Mouse (Mus musculus): ENCODE measurements around the gene Sytl3. TPM values are rescaled to one million over a fixed set of nuclear protein-coding genes. Genes with fewer than 3 reads are reported as not detected.
A peak's percentile ranks its signal among the peaks of the same experiment; 100 is the strongest.

Sytl3 gene
- total RNA-seq, 2 experiments from 2014 or later = 0.33 to 0.39 TPM

DNA sequence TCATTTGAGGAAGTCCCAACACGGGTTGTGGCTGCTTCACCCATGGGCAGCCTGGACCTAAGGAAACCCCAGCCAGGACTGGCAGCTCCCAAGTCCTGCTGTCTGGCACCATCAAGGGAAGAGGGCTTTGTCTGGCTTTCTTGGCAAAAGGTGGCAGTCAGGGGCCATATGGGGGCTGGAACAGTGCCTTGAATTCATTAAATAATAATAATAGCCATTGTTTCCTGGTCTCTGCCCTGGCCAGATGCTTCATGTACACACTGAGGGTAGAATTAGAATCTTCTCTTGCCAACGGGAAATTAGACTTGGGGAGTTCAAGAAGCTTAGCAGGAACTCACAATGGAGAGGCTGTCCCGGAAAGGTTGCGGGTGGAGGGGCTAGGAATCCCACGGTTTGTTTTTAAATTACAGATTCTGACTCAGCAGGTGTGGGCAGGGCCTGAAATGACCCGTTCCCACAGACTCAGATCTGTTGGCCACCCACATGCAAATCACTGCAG is 70.4 kb downstream of the Sytl3 start:
- intact Hi-C loops (cut with DNase I; ENCODE audit: low total_unique reads) = no loop called here
- no peak for DNase-seq

DNA sequence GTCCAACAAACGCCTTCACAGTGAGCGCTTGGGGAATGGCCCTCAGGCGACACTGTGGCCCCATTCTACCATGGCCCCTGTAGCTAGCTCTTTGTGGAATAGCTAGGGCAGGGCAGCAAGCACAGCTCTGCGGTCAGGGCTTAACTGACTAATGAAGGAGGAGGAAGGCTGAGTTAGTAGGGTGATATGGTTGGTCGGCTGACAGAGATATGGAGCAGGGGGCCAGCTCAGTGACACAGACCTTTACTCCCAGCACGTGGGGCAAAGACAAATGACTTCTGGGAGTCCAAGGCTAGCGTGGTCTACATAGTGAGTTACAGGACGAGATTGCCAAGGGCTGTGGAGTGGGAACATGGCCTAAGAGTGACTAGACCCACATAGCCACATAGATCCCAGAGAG is 72.2 kb downstream of the Sytl3 start:
- DNase-seq = no peak
- intact Hi-C loops (cut with DNase I; ENCODE audit: low total_unique reads) = no loop called here

DNA sequence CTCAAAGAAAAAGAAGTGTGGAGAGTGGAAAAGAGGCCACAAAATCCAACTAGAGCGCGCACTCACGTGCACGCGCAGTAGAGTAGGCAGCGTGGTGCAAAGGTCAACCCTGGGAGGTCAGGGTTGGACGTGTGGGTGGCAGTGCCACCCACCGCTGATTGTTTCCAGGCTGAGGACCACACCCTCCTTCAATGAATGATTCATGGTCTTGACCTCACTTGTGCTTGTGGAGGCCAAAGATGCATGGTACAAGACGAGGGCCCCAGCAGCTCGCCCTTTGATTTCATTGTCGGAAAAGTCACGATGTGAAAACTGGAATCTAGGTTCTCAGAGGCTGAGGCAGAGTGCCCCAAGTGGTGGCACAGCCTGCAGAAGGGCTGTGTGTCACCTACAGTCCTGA is 72.7 kb downstream of the Sytl3 start:
- DNase-seq = no peak
- intact Hi-C loops (cut with DNase I; ENCODE audit: low total_unique reads) = no loop called here

DNA sequence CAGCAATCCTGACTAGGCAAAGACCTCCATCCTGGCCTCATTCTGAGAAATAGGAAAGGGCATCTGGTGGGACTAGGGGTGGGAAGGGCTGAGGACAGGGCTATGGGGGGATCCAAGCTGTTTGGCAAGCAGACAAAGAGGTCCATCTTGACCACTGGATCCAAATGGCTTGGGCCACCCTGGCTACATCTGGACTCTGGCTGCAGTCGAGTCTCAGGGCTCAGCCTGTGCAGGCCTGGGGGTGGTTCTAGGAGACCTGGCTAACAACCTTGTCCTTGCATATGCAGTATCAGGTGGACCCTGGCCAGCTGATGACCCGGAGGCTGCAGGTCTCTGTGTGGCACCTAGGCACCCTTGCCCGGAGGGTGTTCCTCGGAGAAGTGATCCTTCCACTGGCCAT is 73.8 kb downstream of the Sytl3 start:
- intact Hi-C loops (cut with DNase I; ENCODE audit: low total_unique reads) = no loop called here
- no peak for DNase-seq

DNA sequence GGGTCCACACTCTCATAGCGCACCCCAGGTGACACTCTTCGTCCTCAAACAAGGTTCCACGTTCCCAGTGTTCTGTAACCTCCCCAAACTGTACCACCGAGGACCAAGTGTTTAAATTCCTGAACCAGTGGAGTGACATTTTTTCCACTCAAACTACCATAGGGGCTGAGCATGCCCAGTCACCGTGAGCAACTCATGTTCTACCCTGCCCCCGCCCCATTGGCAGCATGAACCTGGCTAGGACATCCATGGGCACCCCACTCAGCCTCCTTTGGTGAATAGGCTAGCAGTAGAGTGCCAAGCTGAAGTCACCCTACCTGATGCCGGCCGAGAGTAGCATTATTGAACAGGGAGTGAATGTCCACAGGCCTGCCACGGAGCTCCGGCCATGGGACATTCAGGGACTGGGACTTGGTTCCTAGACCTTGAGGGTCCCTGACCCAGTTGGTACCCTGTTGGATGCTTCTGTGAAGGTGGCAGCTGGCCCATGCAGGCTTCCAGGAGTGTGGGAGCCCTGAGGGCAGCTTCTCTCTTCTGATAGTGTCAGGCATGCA is 74.5 kb downstream of the Sytl3 start:
- intact Hi-C loops (cut with DNase I; ENCODE audit: low total_unique reads) = no loop called here
- DNase-seq = no peak

DNA sequence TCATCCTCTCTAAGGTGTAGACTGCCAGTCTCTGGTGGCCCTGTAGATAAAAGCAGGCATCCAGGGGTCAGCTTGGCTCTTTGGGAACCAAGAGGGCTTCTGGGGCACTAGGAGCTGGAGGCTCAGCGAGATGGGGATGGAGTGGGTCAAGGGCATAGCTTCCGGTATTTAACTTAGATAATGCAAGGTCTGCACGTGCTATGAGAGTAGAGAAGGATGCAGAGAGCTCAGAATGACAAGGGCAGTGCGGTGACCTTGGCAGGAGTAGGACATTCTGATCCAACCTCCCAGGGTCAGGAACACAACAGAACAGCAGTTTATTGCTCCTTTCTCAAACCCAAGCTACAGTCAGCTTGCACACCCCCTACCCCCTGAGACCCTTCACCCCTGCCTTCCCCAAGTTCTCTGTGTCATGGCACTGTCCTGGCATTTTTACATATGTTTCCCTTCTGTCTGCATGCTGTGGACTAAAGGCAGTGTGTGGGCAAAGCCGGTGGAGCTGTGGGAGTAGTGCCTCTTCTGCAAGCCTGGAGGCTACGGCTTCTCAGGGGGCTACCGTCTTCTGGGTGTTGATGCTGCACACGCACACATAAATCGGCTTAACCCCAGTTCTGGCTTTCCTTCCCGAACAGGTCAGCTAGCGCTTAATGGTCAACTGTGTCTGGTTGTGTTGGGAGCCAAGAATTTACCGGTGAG is 76.0 kb downstream of the Sytl3 start:
- DNase-seq = no peak
- intact Hi-C loops (cut with DNase I; ENCODE audit: low total_unique reads) = no loop called here

DNA sequence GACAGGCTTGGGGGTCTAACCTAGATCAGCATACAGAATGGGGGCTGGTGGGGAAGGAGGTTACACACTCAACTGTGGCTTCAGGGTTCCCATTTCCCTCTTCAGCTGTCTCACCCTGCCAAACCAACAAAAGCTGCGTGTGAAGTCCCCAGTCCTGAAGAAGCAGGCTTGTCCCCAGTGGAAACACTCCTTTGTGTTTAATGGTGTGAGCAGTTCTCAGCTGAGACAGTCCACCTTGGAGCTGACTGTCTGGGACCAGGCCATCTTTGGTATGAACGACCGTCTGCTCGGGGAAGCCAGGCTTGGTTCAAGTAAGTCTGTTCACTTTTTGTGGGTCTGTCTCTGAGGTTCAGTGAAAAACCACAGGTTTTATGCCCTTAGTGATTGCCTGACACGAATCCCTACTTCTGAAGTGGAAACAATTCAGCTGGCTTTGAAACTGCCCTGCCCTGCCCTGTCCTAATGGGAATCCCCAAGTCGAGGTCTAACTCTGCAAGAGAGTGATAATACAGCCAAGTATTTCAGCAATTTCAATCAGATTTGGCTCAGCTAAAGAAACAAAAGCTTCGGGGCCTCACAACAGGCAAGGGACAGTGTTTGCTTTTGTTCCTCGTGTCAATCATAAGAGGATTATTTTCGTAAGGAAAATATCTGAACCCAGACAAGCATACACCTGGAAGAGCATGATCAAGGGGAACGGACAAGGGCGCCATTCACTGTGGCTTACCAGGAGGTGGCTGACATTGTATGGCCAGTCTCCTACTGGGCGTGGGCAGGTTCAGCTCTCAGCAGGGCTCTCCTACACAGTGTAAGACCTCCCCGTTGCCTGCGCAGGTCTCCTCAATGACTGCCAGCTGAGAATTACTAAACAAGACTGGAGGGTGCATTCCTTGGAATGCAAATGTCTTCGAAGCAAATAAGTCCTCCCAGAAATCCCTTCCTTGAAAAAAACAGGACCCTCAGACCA is 77.7 kb downstream of the Sytl3 start:
- DNase-seq = no peak
- intact Hi-C loops (cut with DNase I; ENCODE audit: low total_unique reads) = no loop called here

DNA sequence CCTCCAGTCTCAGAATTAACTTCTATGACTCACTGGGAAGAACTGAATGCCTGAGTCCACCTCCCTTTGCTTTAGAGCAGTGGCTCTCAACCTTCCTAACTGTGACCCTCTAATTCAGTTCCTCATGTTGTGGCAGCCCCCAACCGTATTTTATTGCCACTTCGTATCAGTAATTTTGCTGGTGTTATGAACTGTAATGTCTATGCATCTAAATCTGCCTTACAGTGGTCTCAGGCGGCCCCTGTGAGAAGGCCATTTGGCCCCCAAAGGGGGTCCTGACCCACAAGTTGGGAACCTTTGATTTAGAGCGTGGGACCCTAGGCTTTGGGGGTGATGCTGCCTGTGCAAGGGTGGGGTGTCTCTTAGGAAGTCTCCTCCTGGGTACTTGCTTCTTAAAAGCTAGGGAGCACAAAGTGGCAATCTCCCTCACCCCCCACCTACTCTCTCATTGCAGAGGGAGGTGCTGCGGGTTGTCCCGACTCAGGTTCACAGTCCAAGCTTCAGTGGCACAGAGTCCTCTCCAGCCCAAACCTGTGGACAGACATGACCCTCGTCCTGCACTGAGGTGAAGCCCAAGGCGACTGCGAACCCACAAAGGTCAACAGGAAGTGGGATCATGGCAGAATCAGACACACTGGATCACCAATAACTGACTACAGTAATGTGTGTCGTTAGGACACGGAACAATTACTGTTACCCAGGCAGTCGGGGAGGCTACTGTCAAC is 78.5 kb downstream of the Sytl3 start:
- DNase-seq = no peak
- intact Hi-C loops (cut with DNase I; ENCODE audit: low total_unique reads) = no loop called here

DNA sequence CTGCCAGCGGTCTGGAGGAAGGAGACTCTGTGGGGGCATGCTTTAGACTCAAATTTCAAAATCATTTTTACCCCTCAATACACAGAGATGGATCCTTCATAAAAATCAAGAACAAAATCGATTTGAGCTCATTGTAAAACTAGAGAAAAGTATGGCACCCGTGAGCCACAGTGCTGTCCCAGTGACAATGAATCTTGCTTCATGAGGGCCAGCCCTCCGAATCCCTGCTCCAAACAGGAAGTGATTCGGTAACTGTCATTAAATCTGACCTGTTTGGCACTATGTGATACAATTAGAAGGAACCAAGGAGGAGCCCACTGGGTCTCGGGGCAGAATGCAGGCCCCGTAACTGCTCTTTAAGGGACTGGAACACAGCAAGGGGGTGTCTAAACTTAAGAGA is 79.9 kb downstream of the Sytl3 start:
- no peak for DNase-seq
- intact Hi-C loops (cut with DNase I; ENCODE audit: low total_unique reads) = no loop called here

DNA sequence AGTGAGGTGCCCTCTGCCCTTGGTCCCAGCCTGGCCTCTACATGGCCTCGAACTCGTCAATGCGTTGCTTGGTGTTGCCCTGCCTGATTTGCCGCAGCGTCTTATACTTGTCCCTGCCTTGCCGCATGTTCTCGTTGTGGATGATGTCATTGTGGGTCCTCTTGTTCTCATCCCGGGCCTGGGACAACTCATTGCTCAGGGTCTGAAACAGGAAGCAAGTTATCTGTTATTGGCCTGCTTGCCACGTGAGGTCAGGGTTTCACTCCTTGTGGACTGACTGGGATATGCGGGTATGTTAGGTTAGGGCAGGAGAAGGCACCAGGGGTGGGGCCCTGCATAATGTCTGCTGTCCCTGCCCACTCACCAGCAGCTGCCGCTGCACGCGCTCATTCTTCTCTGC is 80.4 kb downstream of the Sytl3 start:
- DNase-seq = no peak
- intact Hi-C loops (cut with DNase I; ENCODE audit: low total_unique reads) = no loop called here

DNA sequence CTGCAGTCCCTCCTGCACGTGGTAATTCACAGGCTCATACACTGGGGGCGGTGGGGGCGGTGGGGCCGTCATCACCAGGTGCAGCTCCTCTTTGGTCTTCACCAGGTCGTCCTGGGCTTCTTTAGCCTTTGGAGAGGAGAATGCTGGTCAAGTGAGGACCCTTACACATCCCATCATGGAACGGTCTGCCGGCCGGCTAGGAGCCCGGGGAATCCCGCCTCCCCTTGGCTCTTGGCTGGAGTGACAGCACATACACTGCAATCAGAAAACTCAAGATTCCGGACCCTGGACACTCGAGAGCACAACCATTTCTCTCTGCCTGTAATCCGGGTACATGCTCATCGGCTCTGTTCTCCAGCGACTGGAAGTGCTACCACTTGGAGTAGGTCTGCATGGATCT is 80.9 kb downstream of the Sytl3 start:
- no peak for DNase-seq
- intact Hi-C loops (cut with DNase I; ENCODE audit: low total_unique reads) = no loop called here

DNA sequence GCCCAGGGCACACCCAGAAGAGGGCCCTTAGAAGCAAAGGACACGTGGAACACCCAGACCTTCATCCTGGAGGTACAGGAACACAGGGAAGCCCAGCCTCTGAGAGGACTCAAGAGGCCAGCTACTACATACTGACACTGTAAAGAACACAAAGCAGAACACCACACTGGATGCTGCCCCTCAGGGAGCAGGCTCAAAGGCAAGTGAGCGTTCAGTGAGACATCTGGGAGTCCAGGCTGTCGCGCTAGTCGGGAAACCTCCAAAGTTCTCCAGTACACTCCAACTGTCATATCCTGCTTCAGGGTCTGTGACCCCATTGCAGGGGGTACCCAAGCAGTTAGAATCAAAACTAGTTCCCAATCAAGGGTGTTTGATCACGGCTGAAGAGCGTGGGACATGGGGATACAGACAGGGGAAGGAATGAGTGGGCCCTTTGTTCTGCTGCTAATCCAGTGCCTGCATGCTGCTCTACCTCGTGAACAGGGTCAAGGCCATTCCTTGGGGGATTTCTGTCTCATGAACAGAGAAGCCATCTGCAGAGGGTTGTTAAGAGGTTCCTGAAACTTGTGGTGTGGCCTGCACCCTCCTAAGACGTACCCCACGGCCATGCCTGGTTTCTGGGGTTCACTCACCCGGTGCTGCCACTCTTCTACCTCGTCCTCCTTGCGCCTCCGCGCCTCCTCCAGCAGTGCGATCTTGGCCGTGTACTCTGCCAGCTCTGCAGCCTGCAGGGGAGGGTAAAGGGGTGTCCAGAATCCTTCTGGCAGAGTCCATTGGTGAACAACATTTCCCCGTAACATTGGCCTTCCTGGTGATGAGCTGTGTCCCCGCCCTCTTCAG is 81.7 kb downstream of the Sytl3 start:
- intact Hi-C loops (cut with DNase I; ENCODE audit: low total_unique reads) = no loop called here
- DNase-seq = no peak

DNA sequence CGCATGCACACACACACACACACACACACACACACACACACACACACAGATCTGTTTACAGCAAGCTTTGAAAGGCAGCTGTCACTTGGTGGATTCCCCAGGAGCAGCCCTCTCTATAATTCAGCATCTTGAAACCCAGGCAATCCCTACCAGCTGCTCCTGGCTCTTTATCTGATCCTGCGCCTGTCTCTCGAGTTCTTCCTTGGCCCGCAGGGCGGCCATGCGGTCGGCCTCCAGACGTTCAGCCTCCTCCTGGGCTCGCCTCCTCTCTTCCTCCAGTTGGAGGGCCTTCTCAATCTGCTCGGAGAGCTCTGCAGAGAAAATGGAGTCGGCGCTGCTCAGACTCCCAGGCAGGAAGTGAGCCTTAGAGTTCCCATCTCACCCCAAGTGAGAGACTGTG is 82.4 kb downstream of the Sytl3 start:
- no peak for DNase-seq
- intact Hi-C loops (cut with DNase I; ENCODE audit: low total_unique reads) = no loop called here

DNA sequence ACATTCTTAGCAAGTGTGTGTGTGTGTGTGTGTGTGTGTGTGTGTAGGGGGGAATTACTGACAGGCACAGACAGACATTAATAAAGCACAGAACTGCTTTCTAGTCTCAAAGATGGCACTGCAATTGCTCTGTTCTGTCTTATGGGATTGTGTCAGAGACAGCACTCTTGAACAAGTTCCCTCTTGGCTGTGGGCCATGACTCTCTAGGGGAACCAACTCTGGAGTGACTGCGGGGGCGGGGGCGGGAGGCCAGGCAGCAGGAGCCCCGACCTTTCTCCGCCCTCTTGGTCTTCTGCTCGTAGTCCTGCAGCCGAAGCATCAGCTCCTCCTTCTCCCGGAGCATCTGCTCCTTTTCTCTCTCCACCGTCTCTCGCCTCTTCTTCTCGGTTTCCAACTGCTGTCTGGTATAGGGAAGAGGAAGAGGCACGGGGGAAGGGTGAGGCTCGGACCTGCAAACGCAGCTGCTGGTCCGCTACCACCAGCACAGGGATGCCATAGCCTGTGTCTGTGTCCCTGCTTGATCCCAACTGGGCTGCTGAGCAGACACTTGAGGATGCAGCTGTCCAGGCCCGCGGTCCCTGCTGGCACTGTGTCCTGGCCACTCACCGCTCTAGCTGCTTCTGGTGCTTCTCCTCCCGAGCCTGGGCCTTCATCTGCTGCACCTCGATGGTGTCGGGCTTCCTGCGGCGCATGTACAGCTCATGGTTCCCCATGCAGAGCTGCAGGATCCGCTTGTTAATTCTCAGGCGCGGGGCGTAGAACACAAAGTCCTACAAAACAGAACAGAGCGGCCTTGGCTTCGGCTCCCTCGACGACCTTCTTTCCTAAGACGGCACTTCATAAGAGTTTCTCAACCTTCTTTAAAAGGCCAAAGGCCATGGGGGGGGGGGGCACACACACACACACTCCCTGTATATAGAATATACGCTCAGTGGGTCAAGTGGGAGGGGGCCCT is 83.5 kb downstream of the Sytl3 start:
- intact Hi-C loops (cut with DNase I; ENCODE audit: low total_unique reads) = no loop called here

DNA sequence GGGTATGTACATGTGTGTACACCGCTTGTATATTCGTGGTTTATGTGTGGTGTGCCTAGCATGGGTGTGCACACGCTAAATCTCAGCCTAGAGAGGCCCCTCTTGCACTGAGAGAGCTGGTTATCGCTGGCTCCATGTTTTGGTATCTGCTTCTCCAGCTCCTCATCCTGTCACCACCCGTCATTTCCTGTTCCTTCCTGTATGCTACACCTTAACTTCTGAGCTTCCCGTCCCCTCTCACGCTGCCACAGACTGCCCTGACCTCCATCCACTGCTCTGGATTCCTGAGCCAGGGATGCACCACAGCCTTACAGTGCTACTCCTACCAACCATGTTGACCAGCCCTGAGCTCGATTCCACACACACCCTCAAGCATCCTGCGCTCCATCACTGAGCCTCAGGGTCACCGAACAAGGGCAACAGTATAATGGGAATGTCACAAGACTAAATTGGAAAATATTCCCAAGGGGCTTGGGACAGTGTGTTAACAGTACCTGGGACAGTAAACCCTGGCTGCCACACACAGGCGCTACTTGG is 84.2 kb downstream of the Sytl3 start:
- intact Hi-C loops (cut with DNase I; ENCODE audit: low total_unique reads) = no loop called here

More for the DNA sequence above, 83.5 kb downstream of the Sytl3 start:
- DNase-seq = peak; percentile 80

DNA sequence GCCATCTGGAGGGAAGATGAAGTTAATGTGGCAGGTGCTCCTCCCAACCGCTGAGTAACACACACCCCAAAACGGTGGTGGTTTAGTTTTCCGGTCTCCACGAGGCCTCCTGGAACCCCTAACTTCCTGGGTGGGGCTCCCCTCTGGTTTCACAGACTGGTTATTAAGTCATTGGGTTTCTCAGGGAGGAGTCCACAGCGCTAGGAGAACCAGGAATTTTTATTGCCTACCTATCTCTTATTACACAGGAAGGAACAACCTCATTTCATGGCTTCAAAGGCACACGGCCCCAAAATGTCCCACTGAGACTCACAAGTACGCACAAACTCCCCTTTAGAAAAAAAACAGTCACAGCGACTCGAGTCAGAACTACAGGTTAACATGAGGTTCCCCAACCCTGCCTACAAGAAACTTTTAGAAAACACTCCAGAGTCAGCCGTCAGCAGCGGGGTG is 84.9 kb downstream of the Sytl3 start:
- DNase-seq = no peak

More for the DNA sequence above, 84.2 kb downstream of the Sytl3 start:
- no peak for DNase-seq

DNA sequence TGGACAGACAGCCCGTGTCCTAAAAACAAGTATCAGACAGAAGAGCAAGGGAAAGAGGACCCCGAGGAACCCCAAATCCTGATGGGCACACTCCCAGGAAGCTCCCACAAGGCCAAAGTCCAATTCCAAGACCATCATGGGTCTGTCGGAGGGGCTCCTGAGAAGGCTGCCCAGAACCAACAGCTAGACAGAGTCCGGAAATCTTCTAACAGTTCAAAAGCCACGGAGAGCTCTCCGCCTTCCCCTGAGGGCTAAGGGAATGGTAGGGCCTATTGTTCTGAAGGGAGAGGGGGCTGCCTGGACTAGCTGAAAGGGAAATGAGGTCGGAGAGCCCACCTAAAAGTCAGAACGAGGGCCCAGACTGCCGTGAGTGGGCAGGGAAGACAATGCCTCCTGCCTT is 85.5 kb downstream of the Sytl3 start:
- intact Hi-C loops (cut with DNase I; ENCODE audit: low total_unique reads) = no loop called here
- DNase-seq = no peak

More for the DNA sequence above, 84.9 kb downstream of the Sytl3 start:
- intact Hi-C loops (cut with DNase I; ENCODE audit: low total_unique reads) = no loop called here

Measured in gastrocnemius, postnatal 14 days (tissue).